Mouse (Mus musculus): ENCODE data around the gene Cdca5. TPM values are rescaled to one million over a fixed set of nuclear protein-coding genes. Genes with fewer than 3 reads are reported as not detected.
A peak's percentile ranks its signal among the peaks of the same experiment; 100 is the strongest.

Cdca5 gene
- total RNA-seq, 2 experiments from 2014 or later = 0.23 to 0.67 TPM

DNA sequence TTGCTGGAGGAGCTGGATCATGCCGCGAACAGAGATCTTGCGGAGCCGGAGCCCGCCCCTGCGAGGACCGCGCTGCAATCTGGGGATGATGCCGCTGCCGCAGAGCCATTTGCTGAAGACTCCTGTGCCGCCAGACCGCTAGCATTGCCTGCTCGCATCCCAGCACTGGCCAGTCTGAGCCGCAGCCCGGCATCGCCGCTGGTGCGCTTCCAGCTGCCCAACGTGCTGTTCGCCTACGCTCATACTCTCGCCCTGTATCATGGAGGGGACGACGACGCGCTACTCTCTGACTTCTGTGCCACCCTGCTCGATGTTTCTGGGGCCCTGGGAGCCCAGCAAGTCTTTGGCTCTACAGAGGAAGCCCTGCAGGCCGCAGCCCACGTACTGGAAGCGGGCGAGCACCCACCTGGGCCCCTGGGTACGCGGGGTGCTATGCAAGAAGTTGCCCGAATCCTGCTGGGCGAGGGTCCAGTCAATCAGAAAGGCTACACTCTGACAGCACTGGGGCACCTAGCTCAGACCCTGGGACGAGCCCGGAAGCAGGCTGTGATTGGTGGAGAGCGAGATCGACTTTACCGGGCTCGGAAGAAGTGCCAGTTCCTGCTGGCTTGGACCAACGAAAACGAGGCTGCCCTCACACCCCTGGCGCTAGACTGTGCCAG lies 23.0 kb upstream of the Cdca5 start:
- DNase-seq = no peak

DNA sequence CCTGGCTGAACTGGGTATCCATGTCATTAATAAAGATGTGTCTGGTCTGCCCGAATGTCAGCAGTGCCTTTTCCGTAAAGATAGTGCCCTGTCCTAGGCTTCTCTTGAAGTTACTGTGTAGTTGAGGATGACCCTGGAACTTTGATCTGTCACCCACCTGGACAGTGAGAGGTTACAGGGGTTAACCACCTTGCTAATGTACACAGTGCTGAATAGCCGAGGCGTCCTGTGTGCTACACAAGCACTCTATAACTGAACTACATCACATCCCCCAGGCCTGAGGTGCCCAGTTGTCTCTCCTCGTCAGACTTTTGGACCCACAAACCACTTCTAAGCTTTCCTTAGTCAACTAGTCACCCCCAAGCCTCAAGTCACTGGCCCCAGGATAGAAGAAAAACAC lies 22.4 kb upstream of the Cdca5 start:
- no peak for DNase-seq

GRCm38 (mm10) chr19:6063081-6063480 lies 21.7 kb upstream of the Cdca5 start:
- no peak for DNase-seq

- DNase-seq = no peak
Observed at GRCm38 (mm10) chr19:6066571-6066970, 18.2 kb upstream of the Cdca5 start.

GRCm38 (mm10) chr19:6067011-6067723 lies 17.6 kb upstream of the Cdca5 start:
- peak; percentile 51 for DNase-seq

DNA sequence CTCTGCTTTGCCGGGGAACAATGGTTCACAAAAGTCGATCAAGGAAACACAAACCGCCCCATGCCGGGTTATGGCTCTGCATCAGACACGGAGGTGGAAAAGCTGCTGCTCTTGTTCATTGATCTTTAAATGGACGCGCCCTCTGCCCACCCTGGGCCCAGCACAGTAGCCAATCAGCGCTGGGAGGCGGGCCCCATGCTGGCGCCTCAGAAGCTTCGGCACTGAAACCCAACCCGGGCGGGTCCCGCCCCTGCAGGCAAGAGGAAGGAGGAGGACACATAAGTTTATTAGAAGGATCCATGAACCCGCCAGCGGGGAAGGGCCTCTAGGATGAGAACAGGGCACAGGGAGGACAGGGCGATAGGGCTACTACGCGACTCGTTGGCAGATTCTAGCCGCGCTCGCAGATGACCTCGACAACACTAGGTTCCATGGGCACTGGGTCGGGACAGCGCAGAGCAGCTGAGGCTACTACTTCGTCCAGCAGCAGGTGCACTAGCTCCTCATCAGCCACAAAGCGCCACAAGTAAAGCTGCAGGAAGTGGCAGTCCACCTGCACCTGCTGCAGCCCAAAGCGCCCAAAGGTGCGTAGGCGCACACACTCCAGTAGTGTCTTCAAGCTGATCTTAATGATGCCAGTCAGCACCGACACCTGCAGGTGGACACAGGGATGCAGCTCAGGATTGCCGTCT lies 16.9 kb upstream of the Cdca5 start, which contains the start of gene Tm7sf2:
TSS of gene Tm7sf2 (minus strand) at position 650 of the 692 bp plus-strand sequence.
- DNase-seq = peak; percentile 90

DNA sequence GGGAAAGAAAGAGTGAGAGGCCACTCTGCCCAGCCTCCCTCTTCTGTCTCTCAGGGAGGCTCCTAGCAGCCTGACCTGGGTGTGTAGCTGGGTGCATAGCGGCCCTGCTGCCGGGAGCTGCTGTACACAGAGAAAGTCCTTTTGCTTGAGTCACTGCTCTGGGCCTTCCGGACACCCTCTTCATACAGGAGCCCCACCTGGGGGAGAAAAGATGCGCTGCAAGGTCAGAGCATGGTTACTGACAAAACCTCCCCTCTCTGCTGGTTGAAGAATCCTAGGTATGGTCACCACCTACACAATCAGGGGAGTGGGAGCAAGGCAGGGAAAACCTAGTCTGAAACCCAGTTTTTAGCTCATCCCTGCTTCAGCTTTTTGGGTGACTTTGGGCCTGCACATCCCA lies 15.8 kb upstream of the Cdca5 start:
- DNase-seq = no peak

GRCm38 (mm10) chr19:6069851-6070250 lies 14.9 kb upstream of the Cdca5 start:
- DNase-seq = no peak

GRCm38 (mm10) chr19:6070571-6071250 lies 14.1 kb upstream of the Cdca5 start:
- no peak for DNase-seq

DNA sequence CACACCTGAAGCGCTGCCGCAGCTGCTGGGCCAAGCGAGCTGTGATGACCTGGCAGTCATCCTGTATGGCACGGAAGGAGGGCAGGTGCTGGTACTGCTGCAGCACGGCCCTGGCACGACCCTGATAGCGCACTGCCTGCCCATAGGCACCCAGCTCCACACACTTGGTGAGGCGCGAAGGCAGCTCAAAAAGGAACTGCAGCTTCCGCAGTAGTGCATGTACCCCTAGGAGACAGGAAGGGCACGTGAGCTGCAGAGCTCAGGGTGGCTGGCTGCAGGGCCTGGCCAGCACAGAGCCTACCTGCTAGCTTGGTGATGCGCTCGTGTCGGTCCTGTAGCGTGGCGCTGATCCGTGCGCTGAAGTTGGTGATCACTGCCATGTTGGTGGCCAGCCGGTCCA lies 13.5 kb upstream of the Cdca5 start:
- no peak for DNase-seq

DNA sequence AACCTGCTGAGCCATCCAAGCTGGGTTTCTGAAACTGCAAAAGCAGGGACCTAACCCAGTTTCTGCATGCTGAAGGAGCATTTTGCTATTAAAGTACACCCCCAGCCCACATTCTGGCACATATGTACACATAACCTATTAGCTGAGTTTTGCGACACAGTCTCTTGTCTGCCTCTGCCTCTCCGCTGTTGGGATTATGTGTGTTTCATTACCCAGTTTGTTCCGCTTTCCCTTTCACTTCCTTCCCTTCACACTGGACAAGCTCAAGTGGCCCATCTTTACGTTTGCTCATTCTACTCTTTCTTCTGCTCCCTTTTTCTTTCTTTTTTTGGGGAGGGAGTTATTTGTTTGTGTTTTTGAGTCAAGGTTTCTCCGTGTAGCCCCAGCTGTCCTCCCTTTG lies 10.9 kb upstream of the Cdca5 start:
- no peak for DNase-seq

DNA sequence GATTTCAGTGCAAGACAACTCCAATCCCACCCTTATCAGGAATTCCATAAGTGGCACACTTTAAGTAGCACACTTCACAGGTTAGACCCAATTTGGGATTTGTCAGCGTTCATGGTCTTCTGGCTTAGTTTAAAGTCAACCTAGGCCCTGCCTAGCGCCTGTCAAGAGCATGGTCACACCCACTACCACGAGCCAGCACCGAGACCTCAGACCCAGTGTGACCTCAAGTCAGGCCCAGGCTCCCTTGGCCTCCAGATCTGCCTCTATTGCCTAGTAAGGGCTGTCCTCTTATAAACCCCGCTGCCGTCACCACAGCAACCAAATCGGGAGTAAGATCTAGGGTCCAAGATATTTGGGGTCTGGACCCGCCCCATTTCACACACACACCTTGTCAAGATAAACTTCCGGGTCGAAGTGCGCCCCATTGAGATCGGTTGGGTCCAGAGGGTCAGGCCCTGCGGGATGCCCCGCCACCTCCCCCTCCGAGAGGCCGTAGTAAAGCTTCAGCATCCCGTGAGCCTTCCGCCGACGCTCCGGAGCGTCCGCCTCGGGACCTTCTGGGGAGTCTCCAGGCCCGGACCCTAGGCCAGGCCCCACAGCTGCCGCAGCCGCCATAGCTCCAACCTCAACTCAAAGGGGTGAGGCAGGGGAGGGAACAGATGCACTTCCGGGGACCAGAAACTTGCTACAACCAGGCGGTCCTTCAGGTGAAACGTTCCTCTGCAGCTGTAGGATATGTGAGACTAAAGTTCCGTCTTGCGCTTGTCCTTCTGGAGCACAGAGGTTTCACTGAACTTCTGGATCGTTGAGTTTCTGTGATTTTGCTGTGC lies 8.0 kb upstream of the Cdca5 start, which contains the start of gene Vps51:
TSS of gene Vps51 (minus strand) at position 668 of the 830 bp plus-strand sequence.
- peak; percentile 83 for DNase-seq

DNA sequence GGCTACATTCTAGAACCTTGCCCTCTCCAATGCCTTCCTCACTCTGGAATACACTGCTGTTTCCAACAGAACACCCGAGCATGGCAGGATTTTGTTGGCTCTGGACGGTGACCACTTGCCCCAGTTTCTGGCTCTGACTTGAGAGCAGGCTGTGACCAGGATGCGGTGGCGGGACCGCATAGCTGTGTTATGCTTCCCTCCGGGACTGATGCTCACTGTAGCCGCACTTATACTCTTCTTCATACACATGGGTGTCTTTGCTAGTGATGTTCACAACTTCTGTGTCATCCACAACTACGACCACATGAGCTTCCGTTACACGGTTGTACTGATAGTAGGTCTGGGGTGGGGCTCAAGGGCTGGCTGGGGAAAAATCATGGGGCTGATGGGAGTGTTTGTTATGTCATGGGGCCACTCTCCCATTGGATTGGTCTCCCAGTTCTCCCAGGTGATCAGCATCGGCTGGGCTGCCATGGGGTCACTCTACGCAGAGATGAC lies 4.8 kb upstream of the Cdca5 start, which contains the start of gene Tmem262:
TSS of gene Tmem262 (plus strand) at position 51 of the 498 bp plus-strand sequence.
- no peak for DNase-seq

GRCm38 (mm10) chr19:6082156-6082555 lies 2.6 kb upstream of the Cdca5 start, which contains the start of gene Gm28374:
TSS of gene Gm28374 (minus strand) at chr19:6082256.
- DNase-seq = no peak

- DNase-seq = peak; percentile 30
Observed at GRCm38 (mm10) chr19:6085417-6085879, 665 bp downstream of the Cdca5 start.

DNA sequence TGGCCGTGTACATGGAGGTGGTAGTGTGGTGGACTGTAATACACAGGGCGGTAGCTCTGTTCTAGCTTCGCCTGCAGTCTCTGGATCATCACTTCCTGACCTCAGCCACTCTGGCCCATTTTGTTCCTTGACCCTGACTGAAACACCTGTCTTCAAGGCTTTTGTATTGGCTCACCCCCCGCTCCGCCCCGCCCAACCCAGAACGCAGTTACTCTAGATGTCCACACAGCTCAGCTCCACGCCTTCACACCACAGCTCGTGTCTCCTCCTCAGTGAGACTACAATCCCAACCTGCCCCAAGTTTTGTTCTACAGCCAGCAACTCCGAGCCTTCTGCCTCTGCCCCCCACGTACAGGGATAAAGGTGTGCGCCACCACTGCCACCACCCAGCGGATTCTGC lies 4.1 kb downstream of the Cdca5 start:
- no peak for DNase-seq

DNA sequence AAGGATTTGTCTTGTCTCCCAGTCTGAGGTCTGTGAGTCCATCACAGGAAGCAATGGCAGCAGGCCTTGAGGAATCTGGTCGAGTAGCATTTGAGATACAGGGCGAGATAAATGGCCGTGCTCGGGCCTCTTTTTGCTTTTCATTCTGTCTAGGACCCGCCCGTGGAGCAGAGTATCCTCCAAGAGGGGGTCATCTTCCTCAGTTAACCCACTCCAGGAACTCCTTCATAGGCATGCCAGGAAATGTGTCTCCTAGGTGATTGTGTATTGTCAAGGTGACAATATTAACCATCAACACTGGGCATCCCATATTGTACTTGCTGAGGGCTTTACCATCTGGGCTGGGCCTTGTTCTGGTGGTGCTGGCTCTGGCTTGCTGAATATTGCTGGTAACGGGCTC lies 9.3 kb downstream of the Cdca5 start, which contains the start of gene AC131692.1:
TSS of gene AC131692.1 (plus strand) at position 301 of the 400 bp plus-strand sequence.
- no peak for DNase-seq

GRCm38 (mm10) chr19:6097847-6098246 lies 13.1 kb downstream of the Cdca5 start:
- DNase-seq = no peak

- no peak for DNase-seq
Observed at GRCm38 (mm10) chr19:6101186-6101585, 16.4 kb downstream of the Cdca5 start.

GRCm38 (mm10) chr19:6102169-6102853 lies 17.5 kb downstream of the Cdca5 start:
- no peak for DNase-seq

All from gastrocnemius, postnatal 25 days (tissue).